ENCODE assay signal across 8 mouse cellular contexts in the genomic region with DNA sequence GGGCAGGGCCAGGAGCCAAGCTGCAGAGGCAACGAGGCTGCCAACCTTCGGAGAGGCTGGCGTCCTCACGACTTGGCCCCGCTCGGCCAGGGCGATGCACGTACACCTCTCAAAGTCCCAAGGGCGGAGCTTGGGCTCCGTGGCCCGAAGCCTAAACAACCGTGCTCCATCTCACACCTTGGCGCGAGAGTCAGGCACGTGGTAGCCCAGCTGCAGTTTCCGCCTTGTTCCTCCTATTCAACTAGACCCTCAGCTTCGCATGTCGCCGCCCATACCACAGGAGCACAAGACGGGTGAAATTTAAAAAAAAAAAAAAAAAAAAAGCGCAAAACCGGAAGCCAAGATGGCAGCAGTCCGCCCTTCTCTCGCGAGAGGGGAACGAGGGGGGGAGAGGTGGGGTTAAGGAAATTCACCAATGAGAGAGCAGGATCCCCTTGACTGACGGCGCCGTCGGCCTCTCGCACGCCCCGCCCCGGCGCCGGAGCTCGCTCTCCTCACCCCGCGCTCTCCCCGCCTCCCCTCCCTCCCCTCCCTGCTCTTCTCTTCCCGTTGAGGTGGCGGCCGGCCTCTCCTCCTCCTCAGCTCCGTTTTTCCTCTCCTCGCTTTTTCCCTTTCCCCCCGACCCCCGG. TPM values are rescaled to one million over a fixed set of nuclear protein-coding genes. Genes with fewer than 3 reads are reported as not detected.
A peak's percentile ranks its signal among the peaks of the same experiment; 100 is the strongest.
DNase-seq lines count a peak whose midpoint lies in the region; ATAC-seq and TF ChIP-seq lines count a peak whose summit lies in the region.

A gene (plus strand): TSS at position 470 of the 629 bp plus-strand sequence.

- 1% methylated on average over 40 of the region's 47 CpGs for WGBS in forebrain, embryonic 15.5 days
- 1% methylated on average over 47 of the region's 47 CpGs for WGBS in lung, adult 2 months

- H3K4me1 ChIP-seq in forebrain, embryonic 15.5 days = peaks cover 41% of the 10 kb centered on the region
- H3K4me1 ChIP-seq in lung, adult 2 months (ENCODE audit: control insufficient read depth, insufficient read depth, low read length) = peaks cover 4% of the 10 kb centered on the region

- H3K9me3 ChIP-seq in forebrain, embryonic 15.5 days = no peaks in the 10 kb centered on the region

- ATAC-seq in forebrain, embryonic 15.5 days (replicated peaks) = peak; percentile 96
- ATAC-seq in neutrophil, adult 5-6 weeks (ENCODE audit: extremely low read depth, insufficient number of reproducible peaks, low FRiP score, poor library complexity, severe bottlenecking) = peak; percentile 91

- DNase-seq in ES-CJ7 (ENCODE audit: low read depth, low spot score) = peak; percentile 98
- DNase-seq in cerebellum, adult 11 months = peak; percentile 93
- DNase-seq in heart, postnatal 25 days (ENCODE audit: low spot score) = peak; percentile 88
- DNase-seq in layer of hippocampus, adult 18-20 months (ENCODE audit: low spot score in 2 of 2) = peak; percentile 88 to 96
- DNase-seq in lung, adult 2 months = peak; percentile 96
- DNase-seq in thymus, adult 18-20 months = peak; percentile 89 to 91

- no peak for TF ChIP-seq CTCF in lung, adult 2 months (IDR thresholded peaks at IDR 0.05; ENCODE audit: insufficient read depth, low read length)

- TF ChIP-seq POLR2A in lung, adult 2 months (IDR thresholded peaks at IDR 0.05; ENCODE audit: borderline replicate concordance, extremely low read depth, low read depth, low read length) = peak; percentile 72; the same call in 1 of the 2 replicates

- H3K27me3 ChIP-seq in forebrain, embryonic 15.5 days = no peaks in the 10 kb centered on the region

- H3K4me2 ChIP-seq in forebrain, embryonic 15.5 days (replicated peaks) = peak within 1 kb of the TSS; percentile 69

- H3K27ac ChIP-seq in forebrain, embryonic 15.5 days (replicated peaks) = peak within 1 kb of the TSS; percentile 97

- intact Hi-C loops in heart, postnatal 25 days (cut with DNase I) = loop anchor here (5.0 to 10.0 kb wide), 2 partner anchors 75 to 133 kb away; a partner anchor contains a TSS

- peak within 1 kb of the TSS; percentile 83 for H3K4me3 ChIP-seq in forebrain, embryonic 15.5 days
- peak within 1 kb of the TSS; percentile 99 for H3K4me3 ChIP-seq in lung, adult 2 months (replicated peaks; ENCODE audit: extremely low read depth, low read depth, low read length)

- H3K36me3 ChIP-seq in forebrain, embryonic 15.5 days = no peaks in the 10 kb centered on the region

- peak within 1 kb of the TSS; percentile 89 for H3K9ac ChIP-seq in forebrain, embryonic 15.5 days (replicated peaks)

RNA-seq across cellular contexts. Expression of the gene that starts here (rescaled TPM):
- 417 and 427 TPM in 2 replicates for polyA plus RNA-seq in forebrain, embryonic 15.5 days (2015; fragmentation: Nextera tagmentation; extraction: Ambion mirVana)
- 100 to 1,000 TPM; 241 to 258 TPM for total RNA-seq in heart, postnatal 25 days (2021)
- total RNA-seq in layer of hippocampus, adult 18-20 months (2021) = 100 to 1,000 TPM; 284 to 300 TPM
- 119 and 134 TPM in 2 replicates for polyA plus RNA-seq in lung, adult 2 months (2012; rRNA removed)
- total RNA-seq in neutrophil, adult 5-6 weeks (2017) = 408 and 470 TPM in 2 replicates

Comparison
In these comparisons a context has a peak if more than half of its experiments do, and no peak if none do; other contexts are left out.
1. Peak in every context shown above with its lines: DNase-seq, ATAC-seq, H3K4me3 ChIP-seq and H3K27ac ChIP-seq.